14 mouse cellular contexts compared by ENCODE assay signal in genomic region chr2:70783504-70783903, GRCm38 (mm10).
"Had no signal": no experiment of that assay in that cellular context is flagged by ENCODE, and none has a peak within 500 bp of the region (broad histone marks: within the 10 kb centered on the region; RNA-seq: fewer than 3 reads in every experiment).

No protein-coding gene starts in this region.

- H3K27me3 ChIP-seq: limb, embryonic 13.5 days; midbrain, embryonic 15.5 days; neural tube, embryonic 15.5 days had no signal

- H3K4me2 ChIP-seq: limb, embryonic 13.5 days; midbrain, embryonic 15.5 days; neural tube, embryonic 15.5 days had no signal

- DNase-seq: kidney, adult 18-20 months; kidney, postnatal 10 days; kidney, postnatal 4 days; left cerebral cortex, postnatal 4 days; lung, adult 18-20 months; retina, postnatal 1 day; right cerebral cortex, postnatal 4 days; thymus, adult 18-20 months; thymus, postnatal 14 days had no signal

- H3K27ac ChIP-seq: limb, embryonic 13.5 days; liver, embryonic 14.5 days; midbrain, embryonic 10.5 days; midbrain, embryonic 15.5 days; neural tube, embryonic 15.5 days had no signal

- H3K4me1 ChIP-seq: limb, embryonic 13.5 days; midbrain, embryonic 10.5 days; midbrain, embryonic 15.5 days; neural tube, embryonic 15.5 days had no signal

- H3K4me3 ChIP-seq: limb, embryonic 13.5 days; midbrain, embryonic 10.5 days; midbrain, embryonic 15.5 days; neural tube, embryonic 15.5 days had no signal

- H3K9me3 ChIP-seq: limb, embryonic 13.5 days; midbrain, embryonic 10.5 days; midbrain, embryonic 15.5 days; neural tube, embryonic 15.5 days had no signal

- ATAC-seq: midbrain, embryonic 15.5 days had no signal

- H3K9ac ChIP-seq: limb, embryonic 13.5 days; liver, embryonic 14.5 days; midbrain, embryonic 15.5 days; neural tube, embryonic 15.5 days had no signal

- H3K36me3 ChIP-seq: midbrain, embryonic 15.5 days; neural tube, embryonic 15.5 days had no signal
